Mouse (Mus musculus) left cerebral cortex, postnatal 14 days (tissue): ENCODE data around the gene Calu. TPM values are rescaled to one million over a fixed set of nuclear protein-coding genes. Genes with fewer than 3 reads are reported as not detected.
A peak's percentile ranks its signal among the peaks of the same experiment; 100 is the strongest.

ENCODE experiments used
- DNase-seq, 2 experiments: peaks; one replicate each; pipeline ENCODE4 v3.0.0; 2021 to 2022; ENCODE audit warnings: low spot score in 2 of 2, mixed read lengths in 1 of 2
- intact Hi-C: fragments of 180-260 bp; cut with DNase I; formaldehyde crosslinking; loops from one replicate; pipeline ENCODE4 v1.15.1; 2025
- microRNA-seq, 2 experiments: library from miRNA; unstranded; fragments of <30 nt; microRNA quantifications; one replicate each; pipeline ENCODE4 v1.2.0; 2022
- total RNA-seq, 2 experiments: library from RNA; stranded (reverse); gene quantifications; 2 replicates each; pipeline ENCODE4 v1.2.3; 2021

Gene Calu
- total RNA-seq, 2 experiments from 2014 or later, result 88.7 to 89.1 TPM

DNA sequence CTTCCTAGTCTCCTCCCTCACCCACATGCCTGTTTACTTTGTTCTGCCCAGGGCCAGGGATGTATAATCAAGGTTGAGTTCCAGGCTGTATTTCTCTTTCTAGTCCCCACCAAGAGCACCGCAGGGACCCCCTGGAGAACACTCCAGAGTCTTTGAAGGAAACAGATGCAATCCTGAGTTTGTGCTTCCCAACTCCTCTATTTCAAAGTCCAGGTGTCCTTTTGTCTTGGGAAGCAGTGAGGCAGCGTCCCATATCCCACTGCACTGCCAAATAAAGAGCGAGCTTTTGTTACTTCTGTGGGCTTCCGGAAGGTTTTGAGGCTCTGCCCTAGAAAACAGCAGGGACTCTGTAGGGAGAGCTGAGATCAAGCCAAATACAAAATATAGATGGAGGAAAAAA is 52.0 kb downstream of the Calu start:
- intact Hi-C loops, result loop anchor here (10.0 kb wide), 1 partner anchor 135 kb away; no protein-coding TSS in a partner anchor
- no peak for DNase-seq

DNA sequence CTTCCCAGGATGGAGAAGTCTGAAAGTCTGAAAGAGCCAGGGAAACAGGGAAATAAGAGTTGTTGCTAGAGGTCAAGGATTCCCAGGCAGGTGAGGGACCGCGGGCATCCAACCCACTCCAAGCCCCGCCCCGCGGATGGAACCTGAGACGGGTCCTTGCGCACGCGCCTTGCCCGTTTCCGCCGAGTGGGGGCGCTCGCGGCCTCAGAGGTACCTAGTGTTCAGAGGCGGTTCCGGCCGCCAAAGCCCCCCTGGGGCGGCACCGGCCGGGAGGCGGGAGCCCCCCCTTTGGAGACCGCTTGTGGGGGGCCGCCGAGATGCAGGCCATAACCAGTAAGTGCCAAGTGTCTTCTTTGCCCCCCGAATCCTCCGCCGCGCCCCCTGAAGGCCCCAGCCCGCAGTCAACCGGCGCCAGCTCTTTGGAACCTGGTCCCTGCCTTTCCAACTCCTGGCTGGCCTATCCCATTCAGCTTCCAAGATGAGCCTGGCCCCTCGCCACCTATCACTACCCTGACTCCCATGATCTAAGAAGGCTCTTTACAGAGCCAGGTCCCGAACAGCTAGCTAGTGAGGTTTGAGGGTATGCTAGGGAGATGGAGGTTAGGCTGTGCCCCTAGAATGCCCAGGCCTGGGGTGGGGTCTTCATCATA is 54.9 kb downstream of the Calu start:
- intact Hi-C loops, result no loop called here

DNA sequence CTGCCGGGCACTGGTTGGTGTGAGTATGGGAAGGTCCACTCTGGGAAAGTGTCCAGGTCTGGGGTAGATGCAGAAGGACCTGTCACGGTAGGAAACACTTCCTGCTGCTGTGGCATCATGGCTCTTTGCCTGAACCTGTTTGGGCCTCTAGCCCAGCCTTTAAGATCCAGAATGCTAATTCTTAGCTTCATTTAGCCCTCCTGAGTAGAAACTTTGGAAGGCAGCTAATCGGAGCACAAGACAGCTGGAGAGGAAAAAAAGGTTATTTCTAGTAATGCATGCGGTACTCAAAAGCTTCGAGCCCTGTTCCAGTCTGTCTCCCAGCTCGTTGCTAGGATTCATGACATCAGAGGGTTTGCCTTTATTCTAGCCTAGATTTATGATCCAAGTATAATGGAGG is 58.5 kb downstream of the Calu start:
- DNase-seq, result peak; percentile 34 to 58
- intact Hi-C loops, result no loop called here

More for the DNA sequence above, 54.9 kb downstream of the Calu start:
- no peak for DNase-seq

DNA sequence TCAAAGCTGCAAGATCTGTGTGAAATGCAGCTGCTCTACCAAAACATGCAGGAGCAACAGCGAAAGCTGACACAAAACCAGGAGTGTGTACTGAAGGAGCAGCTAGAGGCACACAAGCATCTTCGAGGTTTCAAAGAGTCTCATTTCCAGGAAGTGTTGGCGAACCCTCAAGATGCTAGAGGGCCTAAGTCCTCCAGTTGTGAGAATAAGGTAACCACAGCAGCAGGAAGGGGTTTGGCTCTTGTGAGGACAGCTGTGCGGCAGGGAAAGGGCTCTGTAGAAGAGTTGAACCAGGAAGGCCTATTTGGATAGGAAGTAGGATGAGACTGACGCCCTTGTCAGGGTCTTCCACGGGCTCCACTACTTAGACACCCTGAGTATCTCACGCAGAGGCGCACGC is 67.6 kb downstream of the Calu start:
- intact Hi-C loops, result no loop called here
- DNase-seq, result no peak

DNA sequence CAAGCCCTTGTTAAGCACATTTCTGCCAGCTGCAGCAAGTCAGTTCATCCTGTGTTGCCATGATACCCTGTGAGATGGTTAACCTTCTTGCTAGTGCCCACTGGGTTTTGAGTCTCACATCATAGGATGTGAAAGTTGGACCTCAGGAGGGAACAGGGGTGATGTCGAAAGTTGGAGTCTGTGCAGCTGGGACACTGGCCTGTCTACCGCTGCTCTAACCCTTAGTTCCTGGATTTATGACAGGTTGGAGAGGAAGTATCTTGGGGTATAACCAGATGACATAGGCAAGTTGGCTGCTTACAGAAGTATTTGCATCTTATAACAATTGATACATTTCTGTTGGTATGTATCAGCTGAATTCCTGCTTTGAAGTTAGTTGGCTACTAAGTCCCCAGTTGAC is 72.7 kb downstream of the Calu start:
- no peak for DNase-seq
- intact Hi-C loops, result no loop called here

DNA sequence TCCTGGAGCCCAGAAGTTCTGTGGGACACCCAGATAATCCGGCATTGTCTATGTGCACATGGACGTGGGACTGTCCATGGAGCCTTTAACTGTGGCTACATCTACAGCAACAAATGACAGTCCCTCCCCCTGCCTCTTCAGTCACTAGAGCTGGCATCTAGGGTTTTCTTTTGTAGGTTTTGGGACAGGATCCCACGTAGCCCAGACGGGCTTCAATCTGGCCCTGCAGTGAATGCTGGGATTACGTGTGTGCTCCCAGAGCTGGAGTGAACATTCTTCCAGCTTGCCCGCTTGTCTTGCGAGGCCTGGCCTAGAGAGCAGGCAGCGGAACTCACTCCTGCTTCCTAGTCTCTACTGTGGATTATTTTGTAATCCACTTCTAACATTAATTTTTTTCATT is 77.2 kb downstream of the Calu start:
- intact Hi-C loops, result no loop called here

DNA sequence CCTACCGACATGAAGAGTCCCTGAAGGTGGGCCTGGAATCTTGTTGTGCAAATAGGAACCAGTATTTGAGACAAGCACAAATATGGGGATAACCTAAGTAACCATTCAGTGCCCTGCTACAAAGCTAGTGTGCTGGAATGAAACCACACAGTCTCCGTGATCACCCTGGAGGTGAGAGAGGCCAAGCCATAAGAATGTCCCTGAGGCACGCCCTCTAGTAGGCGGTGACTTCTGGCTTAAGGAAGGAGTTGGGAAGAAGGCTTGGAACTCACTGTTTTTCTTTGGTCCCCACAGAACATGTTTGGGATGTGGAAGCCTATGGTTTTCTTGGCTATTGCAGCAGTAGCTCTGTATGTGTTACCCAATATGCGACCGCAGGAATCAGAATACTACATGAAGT is 78.5 kb downstream of the Calu start:
- intact Hi-C loops, result no loop called here
- DNase-seq, result no peak

More for the DNA sequence above, 77.2 kb downstream of the Calu start:
- no peak for DNase-seq

Small RNA genes lying within 50 kb of the gene (microRNA-seq; reads per million reads assigned to microRNA genes)
- gene Gm26220 (0.53 to 1.0 reads per million in 2 experiments), gene Gm44354 (0 reads per million in 2 experiments)

Other genes with a start within 250 kb of the Calu start
- gene Rbm28, start 183.1 kb upstream of the Calu start, total RNA-seq, result 10 to 100 TPM; 35.5 to 37.3 TPM
- gene Prrt4, start 168.5 kb upstream of the Calu start, total RNA-seq, result 1 to 10 TPM; 4.7 to 5.5 TPM
- gene Impdh1, start 131.7 kb upstream of the Calu start, total RNA-seq, result 10 to 100 TPM; 86.5 to 99.2 TPM
- 1 to 10 TPM; 5.7 to 6.5 TPM for gene Hilpda, start 75.6 kb upstream of the Calu start, total RNA-seq
- under 1 TPM in 1 of 2 experiments, not detected in 1; 0.44 TPM for gene Fam71f2, start 68.5 kb upstream of the Calu start, total RNA-seq
- gene Fam71f1, start 28.9 kb upstream of the Calu start, total RNA-seq, result not detected
- under 1 TPM; 0.33 to 0.66 TPM for gene Opn1sw, start 40.4 kb downstream of the Calu start, total RNA-seq
- gene Ccdc136, start 48.2 kb downstream of the Calu start, total RNA-seq, result 100 to 1,000 TPM in 1 of 2 experiments, 10 to 100 TPM in 1; 90.1 to 104 TPM
- gene Flnc, start 85.2 kb downstream of the Calu start, total RNA-seq, result 1 to 10 TPM; 2.0 to 2.2 TPM
- gene Atp6v1f, start 119.6 kb downstream of the Calu start, total RNA-seq, result 100 to 1,000 TPM; 253 to 268 TPM
- 1 to 10 TPM in 1 of 2 experiments, under 1 TPM in 1; 0.70 to 1.3 TPM for gene Atp6v1fnb, start 123.4 kb downstream of the Calu start, total RNA-seq
- 1 to 10 TPM; 5.9 to 7.6 TPM for gene Kcp, start 159.9 kb downstream of the Calu start, total RNA-seq
- gene Irf5, start 178.6 kb downstream of the Calu start, total RNA-seq, result 1 to 10 TPM; 3.6 to 4.9 TPM